Mouse (Mus musculus) heart, embryonic 15.5 days (tissue): ENCODE data around the gene Wipf1. TPM values are rescaled to one million over a fixed set of nuclear protein-coding genes. Genes with fewer than 3 reads are reported as not detected.
A peak's percentile ranks its signal among the peaks of the same experiment; 100 is the strongest.

ENCODE experiments used
- ATAC-seq: fragments of 200-750 bp; cut with Nextera tagmentation; replicated peaks from 2 replicates; pipeline ENCODE4 v1.8.0; 2017; ENCODE audit warnings: low read depth, moderate TSS enrichment; ENCODE audit not compliant: insufficient number of reproducible peaks, insufficient read depth, low FRiP score
- H3K27ac ChIP-seq: fragments of 300-500 bp; sonication (generic); 2 replicates; pipeline ENCODE4 v1.5.1; 2015; ENCODE audit warnings: mild to moderate bottlenecking, inconsistent platforms
- H3K27me3 ChIP-seq: fragments of 300-500 bp; sonication (generic); 2 replicates; pipeline ENCODE4 v1.6.1; 2015; ENCODE audit warnings: inconsistent platforms
- H3K36me3 ChIP-seq: fragments of 300-500 bp; sonication (generic); 2 replicates; pipeline ENCODE4 v1.6.1; 2015; ENCODE audit warnings: mild to moderate bottlenecking, inconsistent platforms
- H3K4me1 ChIP-seq: fragments of 300-500 bp; sonication (generic); replicated peaks from 2 replicates; pipeline ENCODE4 v1.6.1; 2015; ENCODE audit warnings: inconsistent platforms
- H3K4me2 ChIP-seq: fragments of 300-500 bp; sonication (generic); 2 replicates; pipeline ENCODE4 v1.6.1; 2015; ENCODE audit warnings: inconsistent platforms, mild to moderate bottlenecking, moderate library complexity
- H3K4me3 ChIP-seq: fragments of 300-500 bp; sonication (generic); 2 replicates; pipeline ENCODE4 v1.5.1; 2015; ENCODE audit warnings: mild to moderate bottlenecking, inconsistent platforms
- H3K9ac ChIP-seq: fragments of 300-500 bp; sonication (generic); 2 replicates; pipeline ENCODE4 v1.6.1; 2015; ENCODE audit warnings: mild to moderate bottlenecking, inconsistent platforms
- H3K9me3 ChIP-seq: fragments of 300-500 bp; sonication (generic); replicated peaks from 2 replicates; pipeline ENCODE4 v1.6.1; 2016; ENCODE audit warnings: inconsistent platforms
- WGBS: fragments of 180-500 bp; shearing (Covaris S2); methylation state at CpG from one replicate; pipeline ENCODE4 v1.1.7; 2015; ENCODE audit warnings: mixed read lengths; 5-methylcytosine and 5-hydroxymethylcytosine counted together
- polyA plus RNA-seq: library from polyadenylated mRNA; unstranded; fragments of >200 nt; fragmentation: Nextera tagmentation; extraction: Ambion mirVana; gene quantifications from 2 replicates; pipeline ENCODE4 v1.2.1, GENCODE M21; 2015

The Wipf1 gene
- polyA plus RNA-seq, 1 experiment from 2014 or later = 5.1 TPM

DNA sequence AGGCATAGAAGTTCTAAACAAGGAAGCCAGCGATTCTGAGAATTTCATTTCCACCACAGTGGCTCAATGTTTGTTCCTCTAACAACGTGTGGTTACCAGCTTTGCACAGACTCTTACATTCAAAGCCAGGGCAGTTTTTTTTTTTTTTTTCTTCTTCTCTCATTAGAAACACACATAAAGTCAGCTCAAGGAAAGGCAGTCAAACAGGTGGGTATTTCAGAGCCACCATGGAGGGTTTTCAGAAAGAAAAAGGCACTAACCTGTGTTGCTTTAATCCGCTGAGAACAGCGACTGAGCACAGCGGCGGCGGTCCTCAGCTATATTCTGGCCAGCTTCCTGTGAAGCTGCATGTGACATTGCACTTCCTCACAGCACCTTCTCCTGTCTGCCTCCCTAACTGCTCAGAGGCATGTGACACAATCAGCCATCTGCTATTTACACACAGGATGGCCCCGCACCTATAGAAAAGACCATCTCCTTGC, 43.4 kb downstream of the Wipf1 start:
- Histone ChIP-seq H3K4me1 (peaks cover 32% of the 10 kb centered on the region), H3K36me3 (no peaks in the 10 kb centered on the region), H3K4me2 (peak overlapping the region; percentile 55), H3K9me3 (no peaks in the 10 kb centered on the region), H3K27ac (peak overlapping the region; percentile 80), H3K27me3 (no peaks in the 10 kb centered on the region), H3K4me3 (peak overlapping the region; percentile 38; the same call in 1 of the 2 replicates), H3K9ac (no peak overlapping the region)
- ATAC-seq = no peak
- WGBS = 69% methylated on average over 8 of the region's 8 CpGs

DNA sequence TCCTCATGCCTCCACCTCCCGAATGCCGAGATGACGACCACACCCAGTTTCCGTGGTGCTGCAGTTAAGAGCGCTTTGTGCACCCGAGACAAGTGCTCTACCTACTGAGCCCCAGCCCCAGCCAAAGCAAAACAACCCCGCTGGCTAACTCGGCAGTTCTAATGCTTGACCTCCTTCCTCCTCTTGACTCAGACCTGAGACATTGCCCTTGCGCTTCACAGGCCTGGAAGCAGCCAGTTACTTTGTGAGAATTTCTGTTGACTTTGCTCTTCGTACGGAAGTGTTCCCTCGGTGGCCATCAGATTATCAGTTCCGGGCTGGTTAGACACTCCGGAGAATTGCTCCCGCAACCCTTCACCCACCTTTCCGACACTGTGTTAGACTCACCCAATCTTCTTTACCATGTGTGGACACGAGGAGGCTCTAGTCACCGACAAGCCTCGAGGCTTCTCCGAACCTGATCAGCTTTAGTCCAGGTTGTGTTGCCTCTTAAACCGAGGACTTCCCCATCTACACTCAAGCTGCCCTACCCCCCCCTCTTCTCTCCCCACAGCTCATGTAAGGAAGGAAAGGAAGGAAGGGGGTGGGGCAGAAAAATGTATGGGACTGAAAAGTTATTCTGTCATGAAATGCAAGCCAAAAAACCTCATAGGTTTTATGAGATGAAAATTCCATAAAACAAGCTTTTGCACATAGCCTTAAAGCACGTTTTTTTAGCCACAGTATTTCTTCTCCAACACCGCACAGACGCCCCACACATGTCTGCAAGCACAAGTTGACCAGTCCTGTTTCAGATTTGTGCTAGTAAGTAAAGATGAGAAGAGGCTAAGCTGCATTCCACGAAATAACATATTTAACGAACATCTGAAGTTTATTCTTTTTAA, 44.1 kb downstream of the Wipf1 start:
- H3K4me3 ChIP-seq = peak overlapping the region; percentile 38
- peak overlapping the region; percentile 55 for H3K4me2 ChIP-seq
- no peaks in the 10 kb centered on the region for H3K27me3 ChIP-seq
- H3K9me3 ChIP-seq = no peaks in the 10 kb centered on the region
- H3K36me3 ChIP-seq = no peaks in the 10 kb centered on the region
- no peak overlapping the region for H3K9ac ChIP-seq
- 49% methylated on average over 26 of the region's 26 CpGs for WGBS
- H3K4me1 ChIP-seq = peaks cover 26% of the 10 kb centered on the region
- 0 out of 2 replicates have a peak, but pooled peaks have one; percentile 19 for ATAC-seq
- peak overlapping the region; percentile 80 for H3K27ac ChIP-seq

DNA sequence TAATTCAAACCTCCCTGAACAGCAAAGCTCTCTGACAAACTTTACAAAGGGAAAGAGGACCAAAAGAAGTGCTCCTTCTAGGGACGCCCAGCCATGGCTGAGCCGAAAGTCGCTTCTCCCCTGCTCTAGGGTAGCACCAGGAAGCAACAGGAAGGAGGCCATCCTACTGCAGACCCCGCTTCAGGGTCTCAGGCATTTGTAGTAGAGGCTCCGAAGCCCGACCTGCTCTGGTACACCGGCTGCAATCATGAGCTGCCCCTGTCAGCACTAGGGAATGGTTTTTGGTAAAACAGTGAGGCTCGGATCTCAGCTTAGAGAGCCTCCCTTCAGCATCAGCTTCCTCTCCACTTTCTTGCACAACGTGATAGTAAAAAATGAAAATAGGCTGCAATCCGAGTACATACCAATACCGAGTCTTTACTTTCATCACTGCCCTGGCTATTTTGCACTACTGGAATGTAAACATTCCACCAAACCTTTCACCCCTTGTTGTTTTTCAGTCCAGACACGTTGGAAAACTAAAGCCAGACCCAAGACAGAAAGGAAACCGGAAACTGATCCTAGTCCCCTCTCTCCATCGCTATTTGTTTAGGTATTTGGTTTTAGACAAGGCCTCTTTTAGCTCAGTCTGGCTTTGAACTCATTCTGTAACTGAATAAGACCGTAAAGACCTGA, 44.8 kb downstream of the Wipf1 start:
- no peaks in the 10 kb centered on the region for H3K9me3 ChIP-seq
- peak overlapping the region; percentile 26; the same call in 1 of the 2 replicates for H3K9ac ChIP-seq
- WGBS = 42% methylated on average over 15 of the region's 15 CpGs
- peak overlapping the region; percentile 55 for H3K4me2 ChIP-seq
- 0 out of 2 replicates have a peak, but pooled peaks have one; percentile 27 for ATAC-seq
- peak overlapping the region; percentile 80 for H3K27ac ChIP-seq
- H3K4me3 ChIP-seq = peak overlapping the region; percentile 38
- H3K27me3 ChIP-seq = no peaks in the 10 kb centered on the region
- H3K4me1 ChIP-seq = peaks cover 22% of the 10 kb centered on the region
- no peaks in the 10 kb centered on the region for H3K36me3 ChIP-seq

DNA sequence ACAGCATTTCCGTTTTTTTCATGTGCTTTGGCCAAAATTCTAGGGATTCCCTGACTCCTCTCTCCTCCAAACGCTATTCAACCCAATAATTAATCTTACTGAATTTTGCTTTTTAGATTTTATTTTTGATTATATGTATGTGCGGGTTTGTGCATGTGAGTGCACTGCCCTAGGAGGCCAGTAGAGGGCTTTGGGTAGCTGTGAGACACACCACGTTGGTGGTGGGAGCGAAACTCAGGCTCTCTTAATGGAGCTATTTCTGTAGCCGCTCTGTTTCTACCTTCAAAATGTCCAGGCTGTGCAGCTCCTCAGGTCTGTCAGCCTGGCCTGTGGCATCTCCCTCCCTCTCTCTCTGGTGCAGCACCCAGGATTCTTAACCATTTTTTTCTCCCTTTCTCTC, 50.7 kb downstream of the Wipf1 start:
- Histone ChIP-seq H3K36me3 (no peaks in the 10 kb centered on the region), H3K9me3 (no peaks in the 10 kb centered on the region), H3K4me2 (no peak overlapping the region), H3K9ac (no peak overlapping the region), H3K27ac (no peak overlapping the region), H3K27me3 (no peaks in the 10 kb centered on the region), H3K4me3 (no peak overlapping the region), H3K4me1 (0 out of 2 replicates have a peak, but pooled peaks cover under 1% of the 10 kb centered on the region)
- ATAC-seq = no peak
- 87% methylated on average over 6 of the region's 6 CpGs for WGBS

DNA sequence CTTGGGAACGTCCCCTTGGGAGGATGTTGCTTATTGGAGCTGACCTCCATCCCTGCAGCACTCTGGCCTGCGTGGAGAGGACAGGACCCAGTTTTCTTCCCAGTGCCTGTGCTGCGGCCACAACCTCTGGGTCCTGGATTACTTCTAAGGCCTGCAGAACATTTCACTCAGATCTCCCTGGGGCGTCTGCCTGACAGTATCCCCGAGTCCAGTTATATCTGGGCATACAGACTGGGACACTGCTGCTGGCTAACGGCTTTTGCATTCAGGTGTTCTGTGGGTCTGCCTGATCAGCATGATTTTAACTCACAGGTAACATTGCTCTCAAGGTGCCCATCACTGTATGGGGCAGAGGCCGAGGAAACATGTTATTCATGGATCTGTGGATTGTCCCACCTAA, 52.0 kb downstream of the Wipf1 start:
- H3K36me3 ChIP-seq = no peaks in the 10 kb centered on the region
- H3K9ac ChIP-seq = no peak overlapping the region
- H3K9me3 ChIP-seq = no peaks in the 10 kb centered on the region
- no peaks in the 10 kb centered on the region for H3K27me3 ChIP-seq
- 75% methylated on average over 7 of the region's 7 CpGs for WGBS
- H3K4me1 ChIP-seq = no peaks in the 10 kb centered on the region
- no peak overlapping the region for H3K4me2 ChIP-seq
- no peak for ATAC-seq
- H3K4me3 ChIP-seq = no peak overlapping the region
- H3K27ac ChIP-seq = no peak overlapping the region

DNA sequence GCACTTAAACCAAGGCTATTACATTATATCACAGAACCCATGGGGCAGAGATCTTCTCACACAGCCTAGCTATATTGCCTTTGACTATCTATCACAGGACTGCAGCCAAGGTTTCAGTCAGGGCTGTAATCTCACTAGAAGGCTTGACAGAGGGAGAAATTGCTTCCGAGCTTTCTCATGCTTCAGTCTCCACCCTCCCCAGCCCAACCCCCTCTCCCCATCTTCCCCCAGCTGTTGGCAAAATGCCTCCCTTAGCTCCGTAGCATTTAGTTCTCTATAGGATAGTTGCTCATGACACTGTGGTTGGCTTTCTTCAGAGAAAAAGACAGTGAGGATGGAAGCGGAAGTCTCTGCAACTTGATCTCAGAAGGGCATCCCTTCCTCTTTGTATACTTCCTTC, 54.0 kb downstream of the Wipf1 start:
- Histone ChIP-seq H3K27me3 (no peaks in the 10 kb centered on the region), H3K4me3 (no peak overlapping the region), H3K9me3 (no peaks in the 10 kb centered on the region), H3K9ac (no peak overlapping the region), H3K4me1 (peaks cover 3% of the 10 kb centered on the region), H3K27ac (no peak overlapping the region), H3K36me3 (no peaks in the 10 kb centered on the region; the same call in 1 of the 2 replicates), H3K4me2 (no peak overlapping the region)
- no peak for ATAC-seq
- 45% methylated on average over 3 of the region's 3 CpGs for WGBS

DNA sequence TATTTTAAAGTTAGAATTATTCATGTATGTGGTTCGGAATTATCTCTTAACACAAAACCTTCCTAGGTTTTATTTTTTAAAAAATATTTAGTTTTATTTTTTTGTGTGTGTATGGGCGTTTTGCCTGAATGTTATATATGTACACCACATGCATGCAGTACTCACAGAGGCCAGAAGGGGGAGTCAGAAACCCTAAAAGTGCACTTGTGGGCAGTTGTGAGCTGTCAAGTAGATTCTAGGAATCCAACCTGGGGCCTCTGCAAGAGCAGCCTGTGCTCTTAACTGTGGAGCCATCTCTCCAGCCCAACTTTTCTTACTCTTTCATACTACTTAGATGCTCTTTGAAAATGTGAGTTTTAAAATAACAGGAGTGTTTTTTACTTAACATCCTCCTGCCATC, 57.4 kb downstream of the Wipf1 start:
- Histone ChIP-seq H3K36me3 (no peaks in the 10 kb centered on the region; the same call in 1 of the 2 replicates), H3K27ac (no peak overlapping the region), H3K4me3 (no peak overlapping the region), H3K4me2 (no peak overlapping the region), H3K9me3 (no peaks in the 10 kb centered on the region), H3K4me1 (peaks cover 10% of the 10 kb centered on the region), H3K27me3 (no peaks in the 10 kb centered on the region), H3K9ac (no peak overlapping the region)
- WGBS = 89% methylated on average over 2 of the region's 2 CpGs
- ATAC-seq = no peak

DNA sequence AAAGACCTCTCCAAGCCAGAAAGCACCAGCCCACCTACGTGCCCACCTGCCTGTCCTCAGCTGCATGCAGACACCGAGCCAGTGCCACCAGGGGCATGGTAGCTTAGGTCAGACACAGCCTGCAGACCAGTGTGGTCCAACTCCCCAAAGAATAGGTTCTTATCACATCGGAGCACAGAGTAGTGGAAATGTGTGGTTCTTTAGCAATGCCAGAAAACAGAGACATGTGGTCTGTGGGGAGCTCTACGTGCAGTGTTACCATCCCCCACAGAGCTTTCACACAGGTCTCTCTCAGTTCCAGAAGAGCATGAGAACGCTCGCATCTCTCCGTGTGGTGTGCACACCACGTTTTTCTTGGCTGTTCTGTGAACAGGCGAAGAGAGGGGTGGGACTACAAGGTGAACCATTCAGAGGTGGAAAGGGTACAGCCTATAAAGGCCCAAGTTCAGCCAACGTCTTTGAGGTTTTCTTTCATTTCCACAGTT, 59.3 kb downstream of the Wipf1 start:
- H3K36me3 ChIP-seq = no peaks in the 10 kb centered on the region; the same call in 1 of the 2 replicates
- H3K27me3 ChIP-seq = no peaks in the 10 kb centered on the region
- 71% methylated on average over 10 of the region's 10 CpGs for WGBS
- no peak overlapping the region for H3K4me3 ChIP-seq
- ATAC-seq = peak; percentile 55
- H3K27ac ChIP-seq = peak overlapping the region; percentile 42; the same call in 1 of the 2 replicates
- H3K4me2 ChIP-seq = no peak overlapping the region
- H3K4me1 ChIP-seq = peaks cover 10% of the 10 kb centered on the region
- 0 out of 2 replicates have a peak overlapping the region, but pooled peaks have one; percentile 4 for H3K9ac ChIP-seq
- no peaks in the 10 kb centered on the region for H3K9me3 ChIP-seq

DNA sequence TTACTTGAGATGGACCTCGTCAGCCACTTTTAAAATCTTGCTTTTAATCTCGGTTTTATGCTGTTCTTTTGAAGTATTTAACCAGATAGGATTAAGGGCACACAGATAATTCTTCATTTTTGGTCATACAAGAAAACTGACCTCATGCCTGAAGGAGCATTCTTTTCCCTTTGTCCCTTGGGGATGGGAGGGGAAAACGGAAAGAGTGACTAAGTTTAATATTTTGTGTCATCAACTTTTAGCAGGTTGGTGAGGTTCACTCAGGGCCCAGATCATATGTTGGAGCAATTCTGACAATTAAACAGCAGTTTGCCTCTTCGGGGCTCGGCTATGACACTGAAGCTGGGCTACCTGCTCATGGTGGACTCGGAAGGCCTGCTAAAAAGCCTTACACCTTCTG, 60.0 kb downstream of the Wipf1 start:
- Histone ChIP-seq H3K9ac (no peak overlapping the region), H3K27ac (peak overlapping the region; percentile 42; the same call in 1 of the 2 replicates), H3K36me3 (no peaks in the 10 kb centered on the region; the same call in 1 of the 2 replicates), H3K4me1 (peaks cover 10% of the 10 kb centered on the region), H3K27me3 (no peaks in the 10 kb centered on the region), H3K4me3 (no peak overlapping the region), H3K9me3 (no peaks in the 10 kb centered on the region), H3K4me2 (no peak overlapping the region)
- WGBS = 79% methylated on average over 6 of the region's 6 CpGs
- no peak for ATAC-seq

DNA sequence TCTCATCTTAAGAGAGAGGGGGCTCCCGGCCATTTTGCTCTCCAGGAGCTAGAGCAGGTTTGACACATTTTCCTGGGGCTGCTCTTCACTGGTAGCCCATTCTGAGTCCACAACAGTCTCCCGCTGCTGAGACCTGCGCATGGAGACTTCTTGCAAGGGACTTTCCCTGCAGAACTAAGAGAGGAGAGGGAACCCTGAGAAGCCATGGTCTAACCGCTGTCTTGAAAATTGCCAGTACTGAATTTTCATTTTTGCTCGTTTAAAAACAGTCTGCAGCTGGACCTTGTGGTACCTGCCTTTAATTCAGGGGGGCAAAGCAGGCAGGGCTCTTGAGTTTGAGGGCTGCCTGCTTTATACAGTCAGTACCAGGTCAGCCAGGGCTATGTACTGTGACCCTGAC, 60.5 kb downstream of the Wipf1 start:
- Histone ChIP-seq H3K27me3 (no peaks in the 10 kb centered on the region), H3K9ac (no peak overlapping the region), H3K27ac (no peak overlapping the region), H3K4me2 (no peak overlapping the region), H3K9me3 (no peaks in the 10 kb centered on the region), H3K4me1 (peaks cover 10% of the 10 kb centered on the region), H3K4me3 (no peak overlapping the region), H3K36me3 (no peaks in the 10 kb centered on the region; the same call in 1 of the 2 replicates)
- ATAC-seq = no peak
- 85% methylated on average over 5 of the region's 5 CpGs for WGBS
